Mouse (Mus musculus) C3H10T1/2 (cell line): ENCODE measurements around the gene E330009J07Rik. TPM values are rescaled to one million over a fixed set of nuclear protein-coding genes. Genes with fewer than 3 reads are reported as not detected.

Experiments used
- polyA plus RNA-seq, 2 experiments: library from polyadenylated mRNA; unstranded; fragments of >200 nt; fragmentation: generic; extraction: Trizol; gene quantifications; one replicate each; pipeline ENCODE4 v1.2.1; 2012; ENCODE audit warnings: missing spikeins in 2 of 2

The E330009J07Rik gene
- under 1 TPM; 0.32 to 0.34 TPM for polyA plus RNA-seq

DNA sequence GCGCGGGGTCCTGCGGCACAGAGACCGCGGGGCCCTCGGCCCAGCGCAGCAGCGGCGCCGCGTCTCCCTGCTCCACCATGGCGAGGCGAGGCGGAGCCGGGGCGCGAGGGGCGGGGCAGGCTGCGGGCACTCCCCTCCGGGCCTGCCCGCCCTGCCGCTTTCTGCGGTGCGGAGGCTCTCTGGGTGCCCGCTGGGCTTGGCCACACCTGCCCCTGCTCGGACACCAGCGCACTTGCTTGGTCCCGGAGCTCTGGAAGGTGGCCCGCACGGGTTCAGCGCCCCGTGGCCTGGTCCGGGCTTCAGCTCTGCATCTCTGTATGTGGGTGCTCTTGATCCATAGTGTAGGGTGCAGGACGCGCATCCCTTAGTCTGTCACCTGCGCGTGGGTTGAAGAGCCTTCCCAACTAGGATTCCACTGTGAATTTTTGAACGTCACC is at the start of gene E330009J07Rik:
E330009J07Rik (minus strand) TSS at position 89 of the 437 bp plus-strand sequence.

GRCm38 (mm10) chr6:40470916-40471719 is 35.2 kb upstream of the E330009J07Rik start, which contains the start of gene Ssbp1:
TSS of gene Ssbp1 (plus strand) at chr6:40471352.

GRCm38 (mm10) chr6:40438936-40439335 is 3.0 kb upstream of the E330009J07Rik start, which contains the start of gene Wee2:
TSS of gene Wee2 (plus strand) at chr6:40439088.

Other genes starting within 250 kb of the E330009J07Rik start
- 1 to 10 TPM; 1.3 to 7.2 TPM for gene Agk, start 111.0 kb downstream of the E330009J07Rik start, polyA plus RNA-seq
- gene Wee2, start 3.0 kb upstream of the E330009J07Rik start, polyA plus RNA-seq, result not detected
- 10 to 100 TPM in 1 of 2 experiments, 1 to 10 TPM in 1; 2.8 to 25.4 TPM for gene Ssbp1, start 35.2 kb upstream of the E330009J07Rik start, polyA plus RNA-seq
- gene Tas2r137, start 55.1 kb upstream of the E330009J07Rik start, polyA plus RNA-seq, result not detected
- not detected for gene Tas2r108, start 57.4 kb upstream of the E330009J07Rik start, polyA plus RNA-seq
- gene Prss37, start 83.4 kb upstream of the E330009J07Rik start, polyA plus RNA-seq, result not detected
- gene Olfr461, start 118.9 kb upstream of the E330009J07Rik start, polyA plus RNA-seq, result not detected
- gene Olfr460, start 133.4 kb upstream of the E330009J07Rik start, polyA plus RNA-seq, result not detected
- not detected for gene Clec5a, start 149.7 kb upstream of the E330009J07Rik start, polyA plus RNA-seq
- not detected for gene Tas2r138, start 177.2 kb upstream of the E330009J07Rik start, polyA plus RNA-seq
- gene Mgam, start 192.7 kb upstream of the E330009J07Rik start, polyA plus RNA-seq, result under 1 TPM; 0.01 to 0.02 TPM